8 mouse cellular contexts compared by ENCODE assay signal in the genomic region with DNA sequence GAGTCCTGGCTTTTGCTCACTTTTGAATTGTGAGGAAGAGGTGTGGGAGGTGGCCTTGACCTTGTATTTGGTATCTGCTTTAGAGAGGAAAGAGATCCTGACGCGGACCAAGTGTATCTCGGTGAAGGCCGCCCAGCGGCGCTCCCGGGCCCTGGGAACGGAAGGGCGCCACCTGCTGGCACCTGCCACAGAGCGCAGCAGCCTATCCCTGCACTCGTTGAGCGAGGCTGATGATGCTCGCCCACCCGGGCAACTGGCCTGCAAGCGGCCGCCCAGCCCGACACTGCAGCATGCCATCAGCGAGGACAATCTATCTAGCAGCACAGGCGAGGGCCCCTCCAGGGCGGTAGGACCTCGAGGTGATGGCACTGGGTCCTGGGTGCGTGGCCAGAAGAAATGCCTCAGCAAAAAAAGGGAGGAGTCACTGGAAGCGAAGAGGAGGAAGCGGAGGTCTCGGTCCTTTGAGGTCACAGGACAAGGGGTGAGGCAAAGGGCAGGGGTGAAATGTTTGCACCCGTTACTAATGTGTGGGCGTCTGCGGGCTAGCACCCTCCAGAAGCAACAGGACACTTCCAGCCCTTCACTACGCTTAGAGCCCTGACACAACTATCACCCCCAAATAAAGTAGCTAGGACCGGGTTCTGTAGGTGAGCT. TPM values are rescaled to one million over a fixed set of nuclear protein-coding genes. Genes with fewer than 3 reads are reported as not detected.
A peak's percentile ranks its signal among the peaks of the same experiment; 100 is the strongest.
DNase-seq lines count a peak whose midpoint lies in the region; ATAC-seq and TF ChIP-seq lines count a peak whose summit lies in the region.

No protein-coding gene starts in this region.

- no peaks in the 10 kb centered on the region for H3K36me3 ChIP-seq in heart, embryonic 13.5 days
- H3K36me3 ChIP-seq in kidney, postnatal 0 days (ENCODE audit: insufficient read depth, low read length), result no peaks in the 10 kb centered on the region
- no peaks in the 10 kb centered on the region for H3K36me3 ChIP-seq in liver, embryonic 16.5 days (ENCODE audit: control insufficient read depth, insufficient read depth)
- no peaks in the 10 kb centered on the region for H3K36me3 ChIP-seq in neural tube, embryonic 12.5 days
- H3K36me3 ChIP-seq in testis, adult 2 months (ENCODE audit: control insufficient read depth, insufficient read depth, low read length), result no peaks in the 10 kb centered on the region

- H3K9me3 ChIP-seq in heart, embryonic 13.5 days, result no peaks in the 10 kb centered on the region
- H3K9me3 ChIP-seq in kidney, postnatal 0 days (replicated peaks; ENCODE audit: low read length), result no peaks in the 10 kb centered on the region
- no peaks in the 10 kb centered on the region for H3K9me3 ChIP-seq in liver, embryonic 16.5 days (replicated peaks; ENCODE audit: control insufficient read depth, low read length)
- no peaks in the 10 kb centered on the region for H3K9me3 ChIP-seq in neural tube, embryonic 12.5 days

- WGBS in heart, embryonic 13.5 days, result 10% methylated on average over 30 of the region's 30 CpGs
- 7% methylated on average over 30 of the region's 30 CpGs for WGBS in kidney, postnatal 0 days
- WGBS in liver, embryonic 16.5 days (ENCODE audit: insufficient replicate concordance), result 8% methylated on average over 30 of the region's 30 CpGs
- whole genome bisulfite sequencing in neural tube, embryonic 12.5 days, result 10% methylated on average over 30 of the region's 30 CpGs

- DNase-seq in B cell, adult 2 months, result peak; percentile 90 to 91
- DNase-seq in brain, adult 2 months (ENCODE audit: low read depth, low spot score), result peak; percentile 86
- DNase-seq in kidney, postnatal 0 days (ENCODE audit: low spot score), result peak; percentile 78

- ATAC-seq in erythroblast, adult 5-6 weeks (replicated peaks; ENCODE audit: low FRiP score, poor library complexity, severe bottlenecking), result peak; percentile 53; the same call in 1 of the 2 replicates
- ATAC-seq in heart, embryonic 13.5 days (ENCODE audit: extremely low read depth, insufficient number of reproducible peaks, low FRiP score, low TSS enrichment), result no peak
- ATAC-seq in kidney, postnatal 0 days (replicated peaks; ENCODE audit: low FRiP score, low read depth), result peak; percentile 34; the same call in 1 of the 2 replicates
- peak; percentile 64; the same call in 1 of the 2 replicates for ATAC-seq in liver, embryonic 16.5 days (ENCODE audit: low read depth)
- ATAC-seq in neural tube, embryonic 12.5 days (ENCODE audit: low FRiP score, low read depth), result peak; percentile 58

- TF ChIP-seq CTCF in kidney, postnatal 0 days (IDR thresholded peaks at IDR 0.05; ENCODE audit: low read depth), result peak; percentile 95
- peak; percentile 92 for TF ChIP-seq CTCF in testis, adult 2 months (IDR thresholded peaks at IDR 0.05; ENCODE audit: control insufficient read depth, insufficient read depth, insufficient replicate concordance, low read depth, low read length)

- H3K27me3 ChIP-seq in heart, embryonic 13.5 days (replicated peaks), result peaks cover 99% of the 10 kb centered on the region
- peaks cover 66% of the 10 kb centered on the region for H3K27me3 ChIP-seq in kidney, postnatal 0 days (ENCODE audit: insufficient read depth, low read length)
- H3K27me3 ChIP-seq in liver, embryonic 16.5 days (ENCODE audit: control insufficient read depth, insufficient read depth, low read depth, low read length), result peaks cover 91% of the 10 kb centered on the region
- peaks cover 80% of the 10 kb centered on the region for H3K27me3 ChIP-seq in neural tube, embryonic 12.5 days (replicated peaks)
- no peaks in the 10 kb centered on the region; the same call in 1 of the 2 replicates for H3K27me3 ChIP-seq in testis, adult 2 months (ENCODE audit: control insufficient read depth, insufficient read depth, low read length)

- peak overlapping the region; percentile 30 for H3K4me3 ChIP-seq in heart, embryonic 13.5 days
- H3K4me3 ChIP-seq in kidney, postnatal 0 days (replicated peaks; ENCODE audit: low read depth, low read length), result no peak overlapping the region
- no peak overlapping the region for H3K4me3 ChIP-seq in liver, embryonic 16.5 days (ENCODE audit: low read depth, low read length)
- H3K4me3 ChIP-seq in neural tube, embryonic 12.5 days, result no peak overlapping the region
- peak overlapping the region; percentile 43 for H3K4me3 ChIP-seq in testis, adult 2 months (ENCODE audit: control insufficient read depth, low read depth, low read length)

- TF ChIP-seq POLR2A in testis, adult 2 months (IDR thresholded peaks at IDR 0.05; ENCODE audit: control insufficient read depth, low read depth, low read length), result no peak; the same call in 1 of the 2 replicates

- no peak overlapping the region for H3K9ac ChIP-seq in heart, embryonic 13.5 days
- H3K9ac ChIP-seq in kidney, postnatal 0 days (ENCODE audit: low read depth, low read length), result no peak overlapping the region
- no peak overlapping the region for H3K9ac ChIP-seq in liver, embryonic 16.5 days (ENCODE audit: low read depth, low read length)
- H3K9ac ChIP-seq in neural tube, embryonic 12.5 days, result 0 out of 2 replicates have a peak overlapping the region, but pooled peaks have one; percentile 29

- no peak overlapping the region for H3K27ac ChIP-seq in heart, embryonic 13.5 days (replicated peaks)
- H3K27ac ChIP-seq in kidney, postnatal 0 days, result no peak overlapping the region
- no peak overlapping the region for H3K27ac ChIP-seq in liver, embryonic 16.5 days (ENCODE audit: low read length)
- H3K27ac ChIP-seq in neural tube, embryonic 12.5 days, result no peak overlapping the region
- H3K27ac ChIP-seq in testis, adult 2 months (ENCODE audit: control insufficient read depth, insufficient read depth, low read depth, low read length), result no peak overlapping the region

- H3K4me2 ChIP-seq in heart, embryonic 13.5 days, result peak overlapping the region; percentile 61
- H3K4me2 ChIP-seq in kidney, postnatal 0 days (ENCODE audit: low read length), result peak overlapping the region; percentile 34
- H3K4me2 ChIP-seq in liver, embryonic 16.5 days (ENCODE audit: low read depth, low read length), result no peak overlapping the region
- H3K4me2 ChIP-seq in neural tube, embryonic 12.5 days (replicated peaks), result peak overlapping the region; percentile 55

- H3K4me1 ChIP-seq in heart, embryonic 13.5 days, result peaks cover 27% of the 10 kb centered on the region
- H3K4me1 ChIP-seq in kidney, postnatal 0 days (replicated peaks; ENCODE audit: insufficient read depth, low read length), result peaks cover 14% of the 10 kb centered on the region; the same call in 1 of the 2 replicates
- H3K4me1 ChIP-seq in liver, embryonic 16.5 days (ENCODE audit: control insufficient read depth, low read depth, low read length), result peaks cover 4% of the 10 kb centered on the region
- H3K4me1 ChIP-seq in neural tube, embryonic 12.5 days, result peaks cover 62% of the 10 kb centered on the region
- H3K4me1 ChIP-seq in testis, adult 2 months (ENCODE audit: control insufficient read depth, insufficient read depth, low read length), result peaks cover 22% of the 10 kb centered on the region

RNA-seq across cellular contexts. Expression of gene Btbd17, which starts 6.6 kb away (rescaled TPM):
- total RNA-seq in erythroblast, adult 5-6 weeks (2015; ENCODE audit: low replicate concordance), result not detected in 2 replicates
- total RNA-seq in erythroblast, adult 5-6 weeks (2017; ENCODE audit: low replicate concordance), result not detected in 2 replicates
- 0.24 TPM in 1 of 2 replicates, not detected in the other for polyA plus RNA-seq in heart, embryonic 13.5 days (2015; fragmentation: Nextera tagmentation; extraction: Ambion mirVana)
- polyA plus RNA-seq in kidney, postnatal 0 days (2015; fragmentation: Nextera tagmentation; extraction: Ambion mirVana), result 0.78 and 0.96 TPM in 2 replicates
- polyA plus RNA-seq in liver, embryonic 16.5 days (2015; fragmentation: Nextera tagmentation; extraction: Ambion mirVana), result not detected in 2 replicates
- polyA plus RNA-seq in neural tube, embryonic 12.5 days (2016; fragmentation: Nextera tagmentation; extraction: Ambion mirVana), result 48.5 and 51.2 TPM in 2 replicates
- 0.31 and 0.42 TPM in 2 replicates for polyA plus RNA-seq in testis, adult 2 months (2012; rRNA removed)

RNA-seq across cellular contexts. Expression of gene Gpr142, which starts 9.5 kb away (rescaled TPM):
- not detected in 2 replicates for total RNA-seq in erythroblast, adult 5-6 weeks (2015; ENCODE audit: low replicate concordance)
- total RNA-seq in erythroblast, adult 5-6 weeks (2017; ENCODE audit: low replicate concordance), result not detected in 2 replicates
- not detected in 2 replicates for polyA plus RNA-seq in heart, embryonic 13.5 days (2015; fragmentation: Nextera tagmentation; extraction: Ambion mirVana)
- polyA plus RNA-seq in kidney, postnatal 0 days (2015; fragmentation: Nextera tagmentation; extraction: Ambion mirVana), result 0.13 TPM in 1 of 2 replicates, not detected in the other
- polyA plus RNA-seq in liver, embryonic 16.5 days (2015; fragmentation: Nextera tagmentation; extraction: Ambion mirVana), result not detected in 2 replicates
- not detected in 2 replicates for polyA plus RNA-seq in neural tube, embryonic 12.5 days (2016; fragmentation: Nextera tagmentation; extraction: Ambion mirVana)
- not detected in 2 replicates for polyA plus RNA-seq in testis, adult 2 months (2012; rRNA removed)

RNA-seq across cellular contexts. Expression of gene Kif19a, which starts 24.0 kb away (rescaled TPM):
- total RNA-seq in erythroblast, adult 5-6 weeks (2015; ENCODE audit: low replicate concordance), result 0.58 TPM in 1 of 2 replicates, not detected in the other
- 0.70 TPM in 1 of 2 replicates, not detected in the other for total RNA-seq in erythroblast, adult 5-6 weeks (2017; ENCODE audit: low replicate concordance)
- 0.17 TPM in 1 of 2 replicates, not detected in the other for polyA plus RNA-seq in heart, embryonic 13.5 days (2015; fragmentation: Nextera tagmentation; extraction: Ambion mirVana)
- polyA plus RNA-seq in kidney, postnatal 0 days (2015; fragmentation: Nextera tagmentation; extraction: Ambion mirVana), result 0.06 and 0.11 TPM in 2 replicates
- 0.09 and 0.17 TPM in 2 replicates for polyA plus RNA-seq in liver, embryonic 16.5 days (2015; fragmentation: Nextera tagmentation; extraction: Ambion mirVana)
- 2.0 and 3.1 TPM in 2 replicates for polyA plus RNA-seq in neural tube, embryonic 12.5 days (2016; fragmentation: Nextera tagmentation; extraction: Ambion mirVana)
- polyA plus RNA-seq in testis, adult 2 months (2012; rRNA removed), result 19.3 and 19.6 TPM in 2 replicates

Comparison
In these comparisons a context has a peak if more than half of its experiments do, and no peak if none do; other contexts are left out.
1. H3K4me3 ChIP-seq: peak in heart, embryonic 13.5 days (single experiment) and testis, adult 2 months (single experiment); none in kidney, postnatal 0 days (single experiment), liver, embryonic 16.5 days (single experiment) and neural tube, embryonic 12.5 days (single experiment).
2. RNA of gene Btbd17, which starts 6.6 kb away (polyA plus RNA-seq): 48.5 to 51.2 TPM in neural tube, embryonic 12.5 days; 0.78 to 0.96 TPM in kidney, postnatal 0 days, 0.31 to 0.42 TPM in testis, adult 2 months, 0.24 TPM in heart, embryonic 13.5 days and not detected in liver, embryonic 16.5 days; every median in the first group is over 10 times any median in the second.
3. Peak in every context shown above with its lines, with median percentiles within 50 percentile points of each other: DNase-seq.